Mouse (Mus musculus) megakaryocyte, adult 5-6 weeks (primary cell): ENCODE data around the gene Gne. TPM values are rescaled to one million over a fixed set of nuclear protein-coding genes. Genes with fewer than 3 reads are reported as not detected.

Experiments
- total RNA-seq, 2 experiments: library from RNA; stranded (forward) in 1 of 2; stranded (reverse) in 1 of 2; fragments of 153-499, 151-499 nt in 1 of 2; fragments of 221-1000, 200-1000 nt in 1 of 2; gene quantifications; 2 replicates each; pipeline versions ENCODE4 v1.2.3 to v1.2.4; 2015 to 2017

Gene Gne
- total RNA-seq, 2 experiments from 2014 or later = 7.7 to 15.8 TPM

Other genes starting within 250 kb of the Gne start
- gene Olfr157, start 244.0 kb downstream of the Gne start, total RNA-seq (2015) = not detected in 2 replicates
- not detected in 2 replicates for gene Olfr157, start 244.0 kb downstream of the Gne start, total RNA-seq (2017)
- not detected in 2 replicates for gene Olfr155, start 232.6 kb downstream of the Gne start, total RNA-seq (2015)
- not detected in 2 replicates for gene Olfr155, start 232.6 kb downstream of the Gne start, total RNA-seq (2017)
- gene Reck, start 208.6 kb downstream of the Gne start, total RNA-seq (2015) = 2.2 and 6.8 TPM in 2 replicates
- 1.2 and 10.2 TPM in 2 replicates for gene Reck, start 208.6 kb downstream of the Gne start, total RNA-seq (2017)
- 147 and 149 TPM in 2 replicates for gene Glipr2, start 126.8 kb downstream of the Gne start, total RNA-seq (2015)
- gene Glipr2, start 126.8 kb downstream of the Gne start, total RNA-seq (2017) = 224 and 228 TPM in 2 replicates
- gene Ccin, start 100.7 kb downstream of the Gne start, total RNA-seq (2015) = 0.09 TPM in 1 of 2 replicates, not detected in the other
- gene Ccin, start 100.7 kb downstream of the Gne start, total RNA-seq (2017) = 0.26 and 0.37 TPM in 2 replicates
- 387 and 421 TPM in 2 replicates for gene Clta, start 79.7 kb downstream of the Gne start, total RNA-seq (2015)
- gene Clta, start 79.7 kb downstream of the Gne start, total RNA-seq (2017) = 615 and 637 TPM in 2 replicates
- 166 and 192 TPM in 2 replicates for gene Rnf38, start 149.6 kb upstream of the Gne start, total RNA-seq (2015)
- gene Rnf38, start 149.6 kb upstream of the Gne start, total RNA-seq (2017) = 58.9 and 66.4 TPM in 2 replicates
- gene Melk, start 216.7 kb upstream of the Gne start, total RNA-seq (2015) = 32.7 and 36.8 TPM in 2 replicates
- 35.0 and 39.8 TPM in 2 replicates for gene Melk, start 216.7 kb upstream of the Gne start, total RNA-seq (2017)